Mouse (Mus musculus): ENCODE results near the gene Rgl3. TPM values are rescaled to one million over a fixed set of nuclear protein-coding genes. Genes with fewer than 3 reads are reported as not detected.

Rgl3 gene
- polyA plus RNA-seq, 1 experiment from 2014 or later: 1.8 TPM

Other genes with a start within 250 kb of the Rgl3 start
- gene Spc24, start 229.1 kb downstream of the Rgl3 start, polyA plus RNA-seq (2015; fragmentation: Nextera tagmentation; extraction: Ambion mirVana): 80.1 and 83.4 TPM in 2 replicates
- gene Kank2, start 190.7 kb downstream of the Rgl3 start, polyA plus RNA-seq (2015; fragmentation: Nextera tagmentation; extraction: Ambion mirVana): 25.2 and 26.2 TPM in 2 replicates
- 0.84 and 1.2 TPM in 2 replicates for gene Angptl8, start 153.9 kb downstream of the Rgl3 start, polyA plus RNA-seq (2015; fragmentation: Nextera tagmentation; extraction: Ambion mirVana)
- 34.5 and 37.7 TPM in 2 replicates for gene Dock6, start 136.8 kb downstream of the Rgl3 start, polyA plus RNA-seq (2015; fragmentation: Nextera tagmentation; extraction: Ambion mirVana)
- 39.4 and 43.4 TPM in 2 replicates for gene Rab3d, start 71.3 kb downstream of the Rgl3 start, polyA plus RNA-seq (2015; fragmentation: Nextera tagmentation; extraction: Ambion mirVana)
- gene Ccdc159, start 62.0 kb downstream of the Rgl3 start, polyA plus RNA-seq (2015; fragmentation: Nextera tagmentation; extraction: Ambion mirVana): 4.3 and 5.5 TPM in 2 replicates
- gene Tmem205, start 61.9 kb downstream of the Rgl3 start, polyA plus RNA-seq (2015; fragmentation: Nextera tagmentation; extraction: Ambion mirVana): 56.2 and 58.0 TPM in 2 replicates
- gene Plppr2, start 52.4 kb downstream of the Rgl3 start, polyA plus RNA-seq (2015; fragmentation: Nextera tagmentation; extraction: Ambion mirVana): 13.6 and 15.5 TPM in 2 replicates
- gene Swsap1, start 33.7 kb downstream of the Rgl3 start, polyA plus RNA-seq (2015; fragmentation: Nextera tagmentation; extraction: Ambion mirVana): 5.8 and 6.5 TPM in 2 replicates
- 4.4 and 5.3 TPM in 2 replicates for gene Epor, start 25.9 kb downstream of the Rgl3 start, polyA plus RNA-seq (2015; fragmentation: Nextera tagmentation; extraction: Ambion mirVana)
- gene Ccdc151, start 13.2 kb upstream of the Rgl3 start, polyA plus RNA-seq (2015; fragmentation: Nextera tagmentation; extraction: Ambion mirVana): 5.8 and 11.3 TPM in 2 replicates
- gene Prkcsh, start 13.4 kb upstream of the Rgl3 start, polyA plus RNA-seq (2015; fragmentation: Nextera tagmentation; extraction: Ambion mirVana): 116 and 118 TPM in 2 replicates
- gene Elavl3, start 62.6 kb upstream of the Rgl3 start, polyA plus RNA-seq (2015; fragmentation: Nextera tagmentation; extraction: Ambion mirVana): 3.0 and 4.4 TPM in 2 replicates
- not detected in 2 replicates for gene Gm49318, start 81.8 kb upstream of the Rgl3 start, polyA plus RNA-seq (2015; fragmentation: Nextera tagmentation; extraction: Ambion mirVana)
- gene Zfp653, start 81.9 kb upstream of the Rgl3 start, polyA plus RNA-seq (2015; fragmentation: Nextera tagmentation; extraction: Ambion mirVana): 12.5 and 12.6 TPM in 2 replicates
- 37.3 and 41.8 TPM in 2 replicates for gene Ecsit, start 96.0 kb upstream of the Rgl3 start, polyA plus RNA-seq (2015; fragmentation: Nextera tagmentation; extraction: Ambion mirVana)
- gene Cnn1, start 109.8 kb upstream of the Rgl3 start, polyA plus RNA-seq (2015; fragmentation: Nextera tagmentation; extraction: Ambion mirVana): 4.3 and 7.0 TPM in 2 replicates
- gene Elof1, start 127.7 kb upstream of the Rgl3 start, polyA plus RNA-seq (2015; fragmentation: Nextera tagmentation; extraction: Ambion mirVana): 202 and 226 TPM in 2 replicates
- gene Acp5, start 146.3 kb upstream of the Rgl3 start, polyA plus RNA-seq (2015; fragmentation: Nextera tagmentation; extraction: Ambion mirVana): 38.1 and 44.7 TPM in 2 replicates
- gene Pigyl, start 167.4 kb upstream of the Rgl3 start, polyA plus RNA-seq (2015; fragmentation: Nextera tagmentation; extraction: Ambion mirVana): 74.6 and 75.6 TPM in 2 replicates
- 0.17 and 0.19 TPM in 2 replicates for gene Zfp872, start 198.6 kb upstream of the Rgl3 start, polyA plus RNA-seq (2015; fragmentation: Nextera tagmentation; extraction: Ambion mirVana)
- gene Zfp809, start 236.3 kb upstream of the Rgl3 start, polyA plus RNA-seq (2015; fragmentation: Nextera tagmentation; extraction: Ambion mirVana): 14.7 and 18.4 TPM in 2 replicates

Data from embryonic facial prominence, embryonic 15.5 days (tissue).